Mouse (Mus musculus) splenic B cell, adult 2 months (primary cell): ENCODE measurements at regions not wholly inside any gene's neighbourhood (a gene's known extent, or its start where the extent isn't known, plus 50 kb on each side); places are given as distances from the start of the nearest gene placed in this dataset.

ENCODE experiments used
- DNase-seq: peaks from one replicate; pipeline ENCODE4 v3.0.0-alpha.2; 2011; ENCODE audit warnings: low read depth, low spot score
- H3K27me3 ChIP-seq: 2 replicates; pipeline ENCODE4 v1.6.1; 2012; ENCODE audit warnings: mild to moderate bottlenecking, low read length, moderate library complexity, mixed read lengths; ENCODE audit not compliant: control insufficient read depth, poor library complexity, insufficient read depth, severe bottlenecking
- H3K36me3 ChIP-seq: 2 replicates; pipeline ENCODE4 v1.6.1; 2012; ENCODE audit warnings: mild to moderate bottlenecking, low read length, moderate library complexity, mixed read lengths; ENCODE audit not compliant: control insufficient read depth, poor library complexity, insufficient read depth, severe bottlenecking

- no peaks in the 10 kb centered on the region for H3K36me3 ChIP-seq
- no peak for DNase-seq
- H3K27me3 ChIP-seq: no peaks in the 10 kb centered on the region; the same call in 1 of the 2 replicates
Observed at GRCm38 (mm10) chr4:9047151-9047550, 808.3 kb upstream of the Car8 start.

GRCm38 (mm10) chr4:9046436-9046835 lies 807.6 kb upstream of the Car8 start:
- no peak for DNase-seq
- Histone ChIP-seq H3K27me3 (no peaks in the 10 kb centered on the region; the same call in 1 of the 2 replicates), H3K36me3 (no peaks in the 10 kb centered on the region)

GRCm38 (mm10) chr4:9046030-9046429 lies 807.2 kb upstream of the Car8 start:
- Histone ChIP-seq H3K36me3 (no peaks in the 10 kb centered on the region), H3K27me3 (no peaks in the 10 kb centered on the region; the same call in 1 of the 2 replicates)
- DNase-seq: no peak

GRCm38 (mm10) chr4:9036005-9036404 lies 797.2 kb upstream of the Car8 start:
- Histone ChIP-seq H3K36me3 (no peaks in the 10 kb centered on the region), H3K27me3 (no peaks in the 10 kb centered on the region)
- no peak for DNase-seq

- Histone ChIP-seq H3K36me3 (no peaks in the 10 kb centered on the region), H3K27me3 (no peaks in the 10 kb centered on the region)
- DNase-seq: no peak
Observed at GRCm38 (mm10) chr4:9035350-9035749, 796.5 kb upstream of the Car8 start.

- Histone ChIP-seq H3K27me3 (no peaks in the 10 kb centered on the region), H3K36me3 (no peaks in the 10 kb centered on the region)
- DNase-seq: no peak
Observed at GRCm38 (mm10) chr4:9034280-9034679, 795.4 kb upstream of the Car8 start.

GRCm38 (mm10) chr4:9033106-9033642 lies 794.3 kb upstream of the Car8 start:
- Histone ChIP-seq H3K27me3 (no peaks in the 10 kb centered on the region), H3K36me3 (no peaks in the 10 kb centered on the region)
- no peak for DNase-seq

GRCm38 (mm10) chr4:9031634-9032033 lies 792.8 kb upstream of the Car8 start:
- no peaks in the 10 kb centered on the region for H3K27me3 ChIP-seq
- no peaks in the 10 kb centered on the region for H3K36me3 ChIP-seq
- no peak for DNase-seq

GRCm38 (mm10) chr4:9028946-9029345 lies 790.1 kb upstream of the Car8 start:
- Histone ChIP-seq H3K36me3 (no peaks in the 10 kb centered on the region), H3K27me3 (no peaks in the 10 kb centered on the region)
- peak; percentile 5 for DNase-seq

GRCm38 (mm10) chr4:9028475-9028874 lies 789.6 kb upstream of the Car8 start:
- no peaks in the 10 kb centered on the region for H3K36me3 ChIP-seq
- DNase-seq: no peak
- H3K27me3 ChIP-seq: no peaks in the 10 kb centered on the region

- H3K27me3 ChIP-seq: no peaks in the 10 kb centered on the region
- no peaks in the 10 kb centered on the region for H3K36me3 ChIP-seq
- DNase-seq: peak; percentile 87
Observed at GRCm38 (mm10) chr4:9027798-9028404, 789.1 kb upstream of the Car8 start.

- Histone ChIP-seq H3K36me3 (no peaks in the 10 kb centered on the region), H3K27me3 (no peaks in the 10 kb centered on the region)
- DNase-seq: no peak
Observed at GRCm38 (mm10) chr4:9027383-9027782, 788.5 kb upstream of the Car8 start.

GRCm38 (mm10) chr4:9026841-9027240 lies 788.0 kb upstream of the Car8 start:
- H3K27me3 ChIP-seq: no peaks in the 10 kb centered on the region
- no peaks in the 10 kb centered on the region for H3K36me3 ChIP-seq
- no peak for DNase-seq

GRCm38 (mm10) chr4:9025821-9026470 lies 787.1 kb upstream of the Car8 start:
- H3K27me3 ChIP-seq: no peaks in the 10 kb centered on the region
- DNase-seq: no peak
- no peaks in the 10 kb centered on the region for H3K36me3 ChIP-seq

- DNase-seq: no peak
- H3K36me3 ChIP-seq: no peaks in the 10 kb centered on the region
- no peaks in the 10 kb centered on the region for H3K27me3 ChIP-seq
Observed at GRCm38 (mm10) chr4:9024216-9024925, 785.5 kb upstream of the Car8 start.
